Mouse (Mus musculus) intestine, postnatal 0 days (tissue): Measurements from ENCODE around the gene Aire. TPM values are rescaled to one million over a fixed set of nuclear protein-coding genes. Genes with fewer than 3 reads are reported as not detected.

Experiments
- ATAC-seq: fragments of 200-750 bp; cut with Nextera tagmentation; 2 replicates; pipeline ENCODE4 v1.8.0; 2017; ENCODE audit warnings: mild to moderate bottlenecking, moderate TSS enrichment, moderate library complexity
- H3K27ac ChIP-seq: fragments of 300-500 bp; sonication (generic); 2 replicates; pipeline ENCODE4 v1.5.1; 2014; ENCODE audit warnings: mild to moderate bottlenecking, low read depth, low read length, moderate library complexity
- H3K27me3 ChIP-seq: fragments of 300-500 bp; sonication (generic); replicated peaks from 2 replicates; pipeline ENCODE4 v1.6.1; 2014; ENCODE audit warnings: low read length, mixed read lengths; ENCODE audit not compliant: control insufficient read depth, insufficient read depth
- H3K36me3 ChIP-seq: fragments of 300-500 bp; sonication (generic); 2 replicates; pipeline ENCODE4 v1.6.1; 2014; ENCODE audit warnings: mild to moderate bottlenecking, moderate library complexity; ENCODE audit not compliant: control insufficient read depth, insufficient read depth
- H3K4me1 ChIP-seq: fragments of 300-500 bp; sonication (generic); replicated peaks from 2 replicates; pipeline ENCODE4 v1.6.1; 2014; ENCODE audit warnings: antibody characterized with exemption, low read length, mixed read lengths; ENCODE audit not compliant: control insufficient read depth, insufficient read depth
- H3K4me2 ChIP-seq: fragments of 300-500 bp; sonication (generic); replicated peaks from 2 replicates; pipeline ENCODE4 v1.6.1; 2014; ENCODE audit warnings: low read depth, mild to moderate bottlenecking, moderate library complexity
- H3K4me3 ChIP-seq: fragments of 300-500 bp; sonication (generic); 2 replicates; pipeline ENCODE4 v1.5.1; 2014; ENCODE audit warnings: low read depth, low read length
- H3K9ac ChIP-seq: fragments of 300-500 bp; sonication (generic); 2 replicates; pipeline ENCODE4 v1.6.1; 2014; ENCODE audit warnings: mild to moderate bottlenecking, low read depth, low read length
- H3K9me3 ChIP-seq: fragments of 300-500 bp; sonication (generic); 2 replicates; pipeline ENCODE4 v1.6.1; 2016; ENCODE audit warnings: mixed run types; ENCODE audit not compliant: control insufficient read depth
- CTCF ChIP-seq: sonication (generic); IDR thresholded peaks from 2 replicates; pipeline ENCODE4 v1.5.1; 2016; ENCODE audit warnings: low read depth, mild to moderate bottlenecking, control low read depth, antibody characterized with exemption, moderate library complexity
- WGBS: fragments of 180-500 bp; shearing (Covaris S2); extraction: QIAGEN DNeasy Blood & Tissue Kit; methylation state at CpG from one replicate; pipeline ENCODE4 v1.1.7; 2014; 5-methylcytosine and 5-hydroxymethylcytosine counted together
- polyA plus RNA-seq: library from polyadenylated mRNA; unstranded; fragments of >200 nt; fragmentation: Nextera tagmentation; extraction: Ambion mirVana; gene quantifications from 2 replicates; pipeline ENCODE4 v1.2.1, GENCODE M21; 2015

Gene Aire
- polyA plus RNA-seq, 1 experiment from 2014 or later = 0.04 TPM

- 73% methylated on average over 11 of the region's 11 CpGs for WGBS
- no peak for TF ChIP-seq CTCF
- ATAC-seq = no peak
Measured at GRCm38 (mm10) chr10:78074977-78075376, 31.6 kb upstream of the Aire start.

GRCm38 (mm10) chr10:78074151-78074550, 30.7 kb upstream of the Aire start:
- Histone ChIP-seq H3K4me2 (no peak overlapping the region), H3K4me3 (no peak overlapping the region), H3K36me3 (peaks cover 43% of the 10 kb centered on the region; the same call in 1 of the 2 replicates), H3K4me1 (0 out of 2 replicates have a peak, but pooled peaks cover 3% of the 10 kb centered on the region), H3K27me3 (no peaks in the 10 kb centered on the region), H3K9ac (no peak overlapping the region), H3K27ac (no peak overlapping the region), H3K9me3 (no peaks in the 10 kb centered on the region)
- TF ChIP-seq CTCF = no peak
- WGBS = 73% methylated on average over 4 of the region's 4 CpGs
- no peak for ATAC-seq

More at GRCm38 (mm10) chr10:78074977-78075376, 31.6 kb upstream of the Aire start:
- H3K36me3 ChIP-seq = peaks cover 48% of the 10 kb centered on the region; the same call in 1 of the 2 replicates
- H3K9ac ChIP-seq = no peak overlapping the region
- 0 out of 2 replicates have a peak, but pooled peaks cover 3% of the 10 kb centered on the region for H3K4me1 ChIP-seq
- no peaks in the 10 kb centered on the region for H3K9me3 ChIP-seq
- no peak overlapping the region for H3K4me2 ChIP-seq
- H3K4me3 ChIP-seq = no peak overlapping the region
- H3K27me3 ChIP-seq = no peaks in the 10 kb centered on the region
- H3K27ac ChIP-seq = no peak overlapping the region

- under 1% methylated on average over 66 of the region's 66 CpGs for WGBS
- Histone ChIP-seq H3K4me2 (peak within 1 kb of the TSS; percentile 97), H3K9ac (peak within 1 kb of the TSS; percentile 64), H3K36me3 (peaks cover 26% of the 10 kb centered on the region; the same call in 1 of the 2 replicates), H3K4me1 (0 out of 2 replicates have a peak, but pooled peaks cover 3% of the 10 kb centered on the region), H3K9me3 (no peaks in the 10 kb centered on the region), H3K4me3 (peak within 1 kb of the TSS; percentile 72), H3K27me3 (no peaks in the 10 kb centered on the region), H3K27ac (no peak within 1 kb of the TSS; the same call in 1 of the 2 replicates)
- peak; percentile 91 for TF ChIP-seq CTCF
- ATAC-seq = peak; percentile 83
Measured at GRCm38 (mm10) chr10:78069101-78070011, 25.9 kb upstream of the Aire start, which contains the start of gene Icosl. TSS of gene Icosl (plus strand) at chr10:78069302.

- 0 out of 2 replicates have a peak, but pooled peaks have one; percentile 2 for ATAC-seq
- H3K27ac ChIP-seq = no peak overlapping the region
- H3K36me3 ChIP-seq = peaks cover 20% of the 10 kb centered on the region; the same call in 1 of the 2 replicates
- H3K9me3 ChIP-seq = no peaks in the 10 kb centered on the region
- H3K4me2 ChIP-seq = peak overlapping the region; percentile 97
- H3K9ac ChIP-seq = no peak overlapping the region
- H3K4me3 ChIP-seq = peak overlapping the region; percentile 72
- WGBS = 16% methylated on average over 11 of the region's 11 CpGs
- TF ChIP-seq CTCF = no peak
- H3K27me3 ChIP-seq = no peaks in the 10 kb centered on the region
- H3K4me1 ChIP-seq = 0 out of 2 replicates have a peak, but pooled peaks cover 3% of the 10 kb centered on the region
Measured at GRCm38 (mm10) chr10:78068541-78068940, 25.1 kb upstream of the Aire start.

GRCm38 (mm10) chr10:78067226-78067625, 23.8 kb upstream of the Aire start:
- 28% methylated on average over 4 of the region's 4 CpGs for WGBS
- Histone ChIP-seq H3K4me1 (0 out of 2 replicates have a peak, but pooled peaks cover 3% of the 10 kb centered on the region), H3K27ac (no peak overlapping the region), H3K9ac (no peak overlapping the region), H3K36me3 (peaks cover 9% of the 10 kb centered on the region; the same call in 1 of the 2 replicates), H3K9me3 (no peaks in the 10 kb centered on the region), H3K4me2 (no peak overlapping the region; the same call in 1 of the 2 replicates), H3K4me3 (no peak overlapping the region), H3K27me3 (no peaks in the 10 kb centered on the region)
- TF ChIP-seq CTCF = peak; percentile 40
- ATAC-seq = peak; percentile 64

GRCm38 (mm10) chr10:78063122-78063521, 19.7 kb upstream of the Aire start:
- Histone ChIP-seq H3K36me3 (no peaks in the 10 kb centered on the region), H3K4me3 (no peak overlapping the region)
- TF ChIP-seq CTCF = no peak

More at GRCm38 (mm10) chr10:78063122-78063521, 19.7 kb upstream of the Aire start:
- Histone ChIP-seq H3K9me3 (no peaks in the 10 kb centered on the region), H3K4me1 (no peaks in the 10 kb centered on the region), H3K27me3 (no peaks in the 10 kb centered on the region), H3K4me2 (no peak overlapping the region), H3K27ac (no peak overlapping the region), H3K9ac (no peak overlapping the region)
- WGBS = 78% methylated on average over 9 of the region's 9 CpGs
- no peak for ATAC-seq
